Mouse (Mus musculus): Measurements from ENCODE around the gene Stk40.

- TF ChIP-seq CTCF (IDR thresholded peaks at IDR 0.05; ENCODE audit: low read depth) (no peak; the same call in 1 of the 2 replicates), EP300 (IDR thresholded peaks at IDR 0.05; ENCODE audit: low read depth) (no peak)
Observed at GRCm38 (mm10) chr4:126096464-126097111, 7.2 kb upstream of the Stk40 start, which contains the start of gene Lsm10.

All from heart, postnatal 0 days (tissue).